Mouse (Mus musculus): Measurements from ENCODE around the gene Narf.

The Narf gene

DNA sequence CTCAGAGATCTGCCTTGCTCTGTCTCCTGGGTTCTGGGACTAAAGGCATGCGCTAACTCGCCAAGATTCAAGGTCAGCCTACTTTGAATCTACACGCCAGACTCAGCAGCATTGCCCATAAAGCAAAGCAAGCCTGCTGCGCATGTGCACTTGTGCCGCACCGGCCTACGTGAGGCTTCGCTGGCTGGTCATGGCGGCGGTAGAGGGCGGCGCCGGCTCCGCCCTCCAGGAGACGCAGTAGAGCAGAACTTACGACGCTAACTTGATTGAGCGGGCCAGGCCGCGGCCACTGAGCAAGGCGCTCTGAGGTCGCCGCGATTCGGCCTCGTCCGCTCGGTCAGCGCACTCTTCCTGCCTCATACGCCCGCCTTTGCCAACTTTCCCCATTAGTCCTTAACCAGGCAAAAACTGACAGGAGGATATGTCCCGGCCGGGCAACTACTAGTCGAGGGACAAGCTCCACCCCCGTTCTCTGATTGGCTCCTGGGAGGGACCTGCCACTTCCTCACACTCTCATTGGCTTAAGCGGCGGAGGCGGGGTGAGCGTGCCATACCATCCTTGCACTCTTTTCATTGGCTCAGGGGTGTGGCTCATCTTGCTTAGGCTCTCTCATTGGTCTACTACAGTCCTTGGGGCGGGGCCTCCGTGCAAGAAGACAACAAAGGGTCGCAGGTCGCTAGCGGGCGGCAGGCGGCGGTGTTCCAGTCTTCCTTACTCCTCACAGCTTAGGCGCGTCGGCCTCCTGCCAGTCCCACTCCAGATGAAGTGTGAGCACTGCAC, at the start of gene Narf:
Narf (plus strand) TSS at position 690 of the 781 bp plus-strand sequence.
- peak; percentile 99 for DNase-seq (ENCODE audit: low spot score)

- no peak for DNase-seq (ENCODE audit: low spot score)
Observed at GRCm38 (mm10) chr11:121189681-121190080, 47.4 kb upstream of the Narf start.

- DNase-seq (ENCODE audit: low spot score), result no peak
Observed at GRCm38 (mm10) chr11:121192742-121193141, 44.3 kb upstream of the Narf start.

DNA sequence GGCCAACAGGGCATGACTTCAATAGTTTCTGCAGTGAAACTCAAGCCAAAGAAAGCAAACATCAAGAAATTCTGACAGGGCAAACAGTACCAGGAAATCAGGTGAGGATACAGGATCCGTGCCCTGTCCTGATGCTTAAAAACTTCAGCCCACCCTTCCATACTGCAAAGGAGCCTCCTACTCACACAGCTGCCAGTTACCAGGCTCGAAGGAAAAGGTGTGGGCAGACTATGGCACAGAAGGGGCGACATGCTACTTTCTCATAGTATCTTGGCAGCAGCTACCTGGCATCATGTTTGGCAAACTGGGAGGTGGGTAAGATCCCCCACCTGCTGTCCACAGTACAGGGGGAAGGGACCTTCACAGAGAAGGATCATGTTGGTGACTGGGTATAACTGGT, 43.6 kb upstream of the Narf start:
- DNase-seq (ENCODE audit: low spot score), result no peak

- no peak for DNase-seq (ENCODE audit: low spot score)
Observed at GRCm38 (mm10) chr11:121198622-121199021, 38.4 kb upstream of the Narf start.

DNA sequence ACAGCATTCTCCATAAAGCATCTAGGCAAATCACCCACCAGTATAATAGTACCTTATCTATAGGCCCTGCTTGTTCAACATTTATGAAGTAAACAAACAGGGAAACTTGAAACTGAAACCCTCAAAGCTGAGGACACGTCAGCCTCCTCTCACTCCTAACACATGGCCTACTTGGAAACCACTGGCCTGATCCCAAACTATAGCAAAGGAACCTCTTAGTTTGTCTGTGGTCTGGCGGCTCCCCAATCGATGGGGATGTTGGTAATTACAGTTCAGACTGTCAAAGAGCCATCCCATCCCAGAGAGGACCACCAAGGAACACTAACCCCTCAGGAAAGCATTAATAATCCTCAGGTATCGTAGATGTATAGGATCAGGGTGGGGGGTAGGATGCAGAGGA, 37.2 kb upstream of the Narf start:
- no peak for DNase-seq (ENCODE audit: low spot score)

DNA sequence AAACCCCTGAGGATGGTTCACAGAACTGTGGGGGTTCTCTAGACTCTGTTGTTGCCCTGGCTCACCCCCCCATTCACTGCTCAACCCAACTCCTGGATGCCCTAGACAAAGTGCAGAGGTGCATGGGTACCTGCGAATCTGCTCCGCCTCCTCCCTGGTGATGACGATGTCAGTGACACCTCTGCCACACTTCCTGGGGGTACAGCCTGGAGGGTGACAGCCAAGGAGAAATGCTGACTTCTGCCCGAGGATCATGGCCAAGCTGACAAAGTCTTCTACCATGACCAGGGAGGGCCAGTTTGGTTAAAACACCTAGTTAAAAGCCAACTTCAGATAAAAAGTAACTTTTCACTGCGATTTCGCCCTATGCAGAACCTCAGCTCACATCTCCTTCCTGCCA, 36.3 kb upstream of the Narf start:
- DNase-seq (ENCODE audit: low spot score), result no peak

- no peak for DNase-seq (ENCODE audit: low spot score)
Observed at GRCm38 (mm10) chr11:121201436-121202198, 35.4 kb upstream of the Narf start.

DNA sequence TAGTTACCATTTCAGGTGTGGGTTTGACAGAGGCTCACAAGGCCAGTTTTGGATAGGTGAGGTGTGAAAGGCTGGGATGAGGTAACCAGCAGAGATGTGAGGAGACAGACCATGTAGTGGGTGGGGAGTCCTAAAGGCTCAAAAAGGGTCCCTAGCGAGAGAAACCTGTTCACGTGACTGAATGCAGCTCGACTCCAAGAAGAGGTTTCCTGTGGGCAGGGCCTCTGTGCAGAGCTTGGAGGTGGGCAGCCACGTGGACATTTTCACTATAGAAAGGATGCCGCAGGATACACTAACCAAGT, 33.2 kb upstream of the Narf start:
- no peak for DNase-seq (ENCODE audit: low spot score)

DNA sequence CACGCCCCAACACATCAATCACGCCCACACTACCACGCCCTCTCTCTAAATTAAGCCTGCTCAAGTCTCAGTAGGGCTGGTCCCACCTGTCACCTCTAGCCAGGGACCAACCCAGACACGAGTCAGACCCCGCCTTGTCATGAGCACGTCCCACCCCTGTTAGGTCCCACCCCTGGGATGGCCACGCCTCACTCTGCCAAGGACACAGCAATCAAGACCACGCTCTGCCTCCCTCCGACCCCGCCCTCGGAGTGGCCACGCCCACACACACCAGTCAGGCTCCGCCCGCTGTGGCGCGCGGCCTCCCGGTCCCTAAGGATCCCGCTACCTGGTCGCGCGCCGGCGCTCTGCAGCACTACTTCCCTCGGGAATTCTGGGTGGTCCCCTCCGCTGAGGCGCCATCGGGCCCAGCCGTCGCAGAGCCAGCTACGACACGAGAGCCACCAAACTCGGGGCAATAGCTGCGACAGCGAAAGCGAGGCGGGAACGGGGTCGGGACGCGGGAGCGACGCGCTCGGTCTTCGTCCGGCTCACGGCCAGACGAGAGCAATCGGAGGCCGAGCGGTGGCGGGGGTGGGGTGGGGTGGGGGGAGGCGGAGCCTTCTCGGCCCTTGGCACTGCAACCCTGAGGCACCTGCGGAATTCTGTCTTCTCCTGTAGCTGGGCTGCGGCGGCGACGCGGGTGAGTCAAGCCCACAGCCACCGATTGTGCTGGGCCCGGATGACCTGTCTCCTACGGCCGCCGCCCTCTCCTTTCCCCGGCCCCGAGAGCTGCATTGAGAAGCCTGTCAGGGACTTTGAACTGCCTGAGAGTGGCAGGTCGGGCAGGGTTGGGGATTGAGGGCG, 32.7 kb upstream of the Narf start, which contains the start of the genes Hexdc and Ogfod3:
Hexdc (plus strand) TSS at position 273 of the 846 bp plus-strand sequence.
Ogfod3 (minus strand) TSS at position 551 of the 846 bp plus-strand sequence.
- peak; percentile 78 for DNase-seq (ENCODE audit: low spot score)

DNA sequence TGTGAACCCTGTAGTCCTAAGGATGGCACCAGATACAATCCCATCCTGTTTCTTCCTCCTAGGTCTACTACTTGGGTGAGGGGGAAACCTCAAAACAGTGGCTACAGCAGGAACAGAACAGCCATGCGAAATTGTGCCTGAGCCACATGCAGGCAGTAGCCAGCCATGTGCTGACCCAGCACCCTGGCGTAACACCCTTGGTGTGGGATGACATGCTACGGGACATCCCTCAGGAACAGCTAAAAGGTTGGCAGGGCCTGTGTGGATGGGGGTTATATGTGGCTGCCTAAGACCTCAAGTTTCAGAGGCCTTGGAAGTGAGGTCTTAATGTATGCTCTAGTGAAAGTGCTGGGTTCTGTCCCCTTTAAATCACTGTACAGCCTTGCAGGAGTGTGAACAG, 20.2 kb upstream of the Narf start:
- DNase-seq (ENCODE audit: low spot score), result no peak

- no peak for DNase-seq (ENCODE audit: low spot score)
Observed at GRCm38 (mm10) chr11:121219776-121220175, 17.3 kb upstream of the Narf start.

GRCm38 (mm10) chr11:121220771-121221170, 16.3 kb upstream of the Narf start:
- no peak for DNase-seq (ENCODE audit: low spot score)

GRCm38 (mm10) chr11:121221321-121222010, 15.6 kb upstream of the Narf start:
- DNase-seq (ENCODE audit: low spot score), result no peak

DNA sequence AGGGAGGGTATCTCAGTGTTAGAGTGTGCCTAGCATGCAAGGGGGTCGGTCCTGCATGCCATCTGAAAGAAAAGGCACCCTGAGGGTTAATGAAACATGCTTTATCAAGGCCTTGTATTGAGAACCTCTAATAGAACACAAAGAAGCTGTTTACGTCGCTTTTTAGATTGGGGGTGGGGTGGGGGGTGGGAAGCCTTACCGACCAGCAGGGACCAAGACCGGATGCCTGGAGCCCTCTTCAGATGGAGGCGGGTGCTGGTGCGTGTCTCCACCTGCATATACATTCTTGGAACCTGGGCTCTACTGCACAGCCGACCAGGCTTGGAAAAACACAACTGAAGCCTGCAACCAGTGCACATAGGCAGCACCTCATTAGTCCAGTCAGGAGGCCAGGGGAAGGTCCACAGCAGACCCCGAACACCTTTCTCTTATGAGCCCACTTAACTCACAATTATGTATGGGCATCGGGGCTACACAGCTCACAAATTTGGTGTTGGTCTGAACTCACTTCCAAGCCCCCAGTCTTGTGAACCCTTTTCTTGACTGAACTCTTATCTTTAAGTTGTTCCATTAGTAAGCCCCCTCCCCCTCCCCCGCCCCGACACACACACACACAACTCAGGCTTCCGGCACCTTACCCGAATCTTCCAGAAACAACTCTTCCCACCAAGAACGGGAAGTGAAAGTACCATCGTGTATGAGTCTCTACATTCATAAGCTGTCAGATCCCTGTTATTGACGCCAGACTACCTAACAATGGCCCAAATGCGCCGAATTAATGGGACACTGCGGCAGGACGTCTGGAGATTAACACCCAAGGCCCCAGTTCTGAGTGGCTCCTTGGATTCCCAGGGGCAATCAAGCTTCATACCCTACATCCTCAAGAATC, 8.7 kb upstream of the Narf start:
- DNase-seq (ENCODE audit: low spot score), result no peak

DNA sequence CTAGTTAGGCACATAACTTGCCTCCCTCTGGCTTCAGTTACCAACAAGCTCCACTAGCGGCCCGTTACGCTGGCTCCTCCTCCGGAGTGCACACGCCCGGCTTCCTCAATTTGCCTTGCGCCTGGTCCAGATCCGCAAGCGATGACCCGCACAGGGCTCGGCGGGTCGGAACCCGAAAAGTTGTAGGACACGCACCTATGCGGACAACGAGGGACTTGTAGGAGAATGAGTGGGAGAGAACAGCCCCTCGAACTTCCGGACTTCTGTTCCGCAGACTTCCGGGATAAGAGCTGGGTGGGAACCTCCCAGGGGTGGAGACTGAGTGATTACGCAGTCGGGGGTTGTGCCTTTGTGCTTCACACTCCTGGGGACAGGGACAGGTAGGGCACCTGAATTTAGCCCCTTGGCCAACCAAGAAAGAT, 8.0 kb upstream of the Narf start, which contains the start of gene Cybc1:
Cybc1 (minus strand) TSS at position 305 of the 422 bp plus-strand sequence.
- DNase-seq (ENCODE audit: low spot score), result peak; percentile 45

- DNase-seq (ENCODE audit: low spot score), result no peak
Observed at GRCm38 (mm10) chr11:121231191-121231590, 5.9 kb upstream of the Narf start.

GRCm38 (mm10) chr11:121231628-121232291, 5.3 kb upstream of the Narf start:
- DNase-seq (ENCODE audit: low spot score), result no peak

DNA sequence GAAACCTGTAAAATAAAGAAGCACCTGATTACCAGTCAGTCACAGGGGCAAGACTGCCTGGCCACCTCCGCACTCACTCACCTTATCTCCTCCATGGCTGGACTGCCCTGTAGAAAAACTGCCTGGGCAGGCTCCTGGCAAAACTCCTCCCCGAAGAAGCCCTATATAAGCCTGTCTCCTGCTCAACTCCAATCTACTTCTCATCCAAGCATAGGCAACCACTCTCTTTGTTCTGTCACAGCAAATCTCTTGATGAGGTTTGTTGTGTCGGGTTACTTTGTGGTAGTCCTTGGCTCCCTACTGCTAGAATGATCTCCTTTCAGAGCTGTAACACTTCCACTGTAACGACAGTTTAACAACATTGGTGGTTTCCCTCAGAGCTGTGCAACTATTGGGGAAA, 4.3 kb upstream of the Narf start:
- DNase-seq (ENCODE audit: low spot score), result no peak

Measured in layer of hippocampus, adult 9-10 months (tissue).